Mouse (Mus musculus): ENCODE measurements at regions not wholly inside any gene's neighbourhood (a gene's known extent, or its start where the extent isn't known, plus 50 kb on each side); places are given as distances from the start of the nearest gene placed in this dataset.

DNA sequence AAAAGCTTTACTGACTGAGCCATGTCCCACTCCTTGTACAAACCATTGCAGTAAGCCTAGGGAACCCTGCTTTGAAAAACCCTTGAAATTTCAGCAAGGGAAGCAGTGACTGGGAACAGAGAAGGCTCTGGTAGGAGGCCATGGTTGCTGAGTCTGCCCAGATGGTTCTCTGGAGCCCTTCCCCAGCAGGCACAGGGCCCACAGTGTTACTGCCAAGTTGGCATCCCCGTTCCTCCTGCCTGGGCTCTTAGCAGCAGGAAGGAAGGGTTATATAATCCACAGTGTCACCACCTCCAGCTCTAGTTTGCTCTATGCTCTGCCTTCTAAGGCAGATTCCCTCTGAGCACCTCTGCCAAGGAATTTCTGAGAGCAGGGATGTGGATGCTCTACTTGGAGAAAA is 349.4 kb upstream of the Auts2 start:
- no peak for DNase-seq

DNA sequence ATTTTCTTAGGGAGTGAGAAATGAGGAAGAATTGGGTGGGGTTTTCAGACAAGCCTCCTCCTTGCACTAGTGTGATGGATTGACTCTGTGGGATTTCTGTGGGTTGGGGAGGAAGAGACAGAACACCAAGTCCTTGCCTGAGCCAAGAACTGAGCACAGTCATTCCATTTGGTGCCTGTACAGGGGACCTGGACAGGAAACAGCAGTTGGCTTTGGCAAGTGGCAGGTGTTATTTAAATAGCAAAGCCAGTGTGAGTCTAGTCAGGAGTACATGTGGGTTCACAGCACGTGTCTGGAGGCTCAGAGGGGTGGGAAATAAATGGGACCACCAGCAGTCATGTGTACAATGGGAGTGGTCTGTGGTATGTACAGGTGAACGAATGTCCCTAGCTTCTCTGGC is 341.0 kb upstream of the Auts2 start:
- DNase-seq = no peak

DNA sequence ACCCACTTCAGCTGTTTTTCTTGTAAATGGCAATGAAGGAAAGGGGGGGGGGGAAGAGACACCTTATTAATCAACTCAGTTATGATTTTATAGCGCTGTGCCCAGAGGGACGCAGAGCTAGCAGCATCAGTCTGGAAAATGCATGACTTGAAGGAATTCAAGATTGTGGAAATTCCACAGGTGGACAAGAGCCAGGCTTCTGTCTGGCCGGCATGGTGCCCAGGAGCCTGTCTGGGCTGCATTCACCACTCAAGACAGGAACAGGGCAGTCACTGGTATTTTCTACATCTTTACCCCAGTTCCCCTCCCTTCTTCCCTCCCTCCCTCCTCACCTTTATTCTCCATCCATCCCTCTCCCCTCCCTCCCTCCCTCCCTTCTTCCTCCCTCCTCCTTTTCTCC is 339.1 kb upstream of the Auts2 start:
- DNase-seq = no peak

DNA sequence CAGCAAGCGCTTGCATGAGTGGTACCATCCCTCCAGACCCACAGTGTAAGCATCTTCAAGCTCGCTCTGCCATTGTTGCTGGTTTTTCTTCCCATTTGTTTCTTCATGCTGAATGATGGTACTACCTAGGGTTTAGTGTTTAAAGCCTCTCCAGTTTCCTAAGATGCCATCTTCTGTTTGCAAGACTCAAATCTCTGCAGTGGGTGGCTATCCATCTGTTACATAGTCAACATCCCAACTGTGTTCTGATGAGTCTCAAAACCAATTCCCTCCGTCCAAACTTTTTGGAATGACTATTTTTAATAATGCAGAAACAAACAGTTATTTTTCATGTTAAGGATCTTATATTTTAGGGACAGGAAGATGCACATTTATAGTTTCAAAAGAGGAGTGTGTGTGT is 338.0 kb upstream of the Auts2 start:
- no peak for DNase-seq

GRCm38 (mm10) chr5:132876336-132876840 is 333.2 kb upstream of the Auts2 start:
- DNase-seq = no peak

GRCm38 (mm10) chr5:132858846-132859510 is 315.8 kb upstream of the Auts2 start:
- DNase-seq = no peak

GRCm38 (mm10) chr5:132855619-132856510 is 312.7 kb upstream of the Auts2 start:
- no peak for DNase-seq

DNA sequence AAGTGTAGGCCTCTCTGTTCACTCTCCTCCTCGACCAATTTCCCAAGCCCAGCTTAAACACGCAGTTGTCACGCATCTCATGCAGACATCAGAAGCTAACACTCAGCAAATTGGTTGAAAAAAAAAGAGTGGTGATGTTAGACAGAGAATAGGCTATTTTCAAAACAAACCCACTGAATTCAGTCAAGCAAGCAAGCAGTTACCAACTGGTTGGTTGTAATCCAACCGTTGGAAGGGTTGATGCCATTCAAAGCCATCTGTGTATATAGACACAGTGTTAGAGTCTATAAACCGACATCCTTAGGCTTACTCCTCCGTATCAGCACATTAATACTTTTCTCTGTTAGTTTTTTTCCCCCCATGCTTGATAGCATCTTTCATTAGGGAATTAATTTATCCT is 307.6 kb upstream of the Auts2 start:
- no peak for DNase-seq

- DNase-seq = no peak
Measured at GRCm38 (mm10) chr5:132848086-132848485, 304.9 kb upstream of the Auts2 start.

DNA sequence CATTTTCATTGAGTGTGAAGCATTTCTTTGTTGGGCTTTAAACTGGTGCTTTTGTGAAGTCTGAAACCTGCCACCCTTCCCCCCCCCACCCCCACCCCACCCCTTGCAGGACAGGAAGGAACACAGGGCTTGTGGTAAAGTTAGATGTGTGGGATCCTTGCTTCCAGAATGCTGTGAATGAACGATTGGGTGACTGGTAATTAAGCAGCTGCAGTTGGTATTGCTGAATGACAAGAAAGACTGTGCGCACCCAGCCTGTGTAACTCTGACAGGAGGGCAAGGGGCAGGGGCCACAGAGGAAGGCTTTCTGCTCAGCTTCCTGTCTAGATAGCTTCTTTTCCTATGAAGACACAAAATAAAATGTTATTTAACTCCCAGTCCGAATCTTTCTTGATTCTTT is 300.1 kb upstream of the Auts2 start:
- no peak for DNase-seq

DNA sequence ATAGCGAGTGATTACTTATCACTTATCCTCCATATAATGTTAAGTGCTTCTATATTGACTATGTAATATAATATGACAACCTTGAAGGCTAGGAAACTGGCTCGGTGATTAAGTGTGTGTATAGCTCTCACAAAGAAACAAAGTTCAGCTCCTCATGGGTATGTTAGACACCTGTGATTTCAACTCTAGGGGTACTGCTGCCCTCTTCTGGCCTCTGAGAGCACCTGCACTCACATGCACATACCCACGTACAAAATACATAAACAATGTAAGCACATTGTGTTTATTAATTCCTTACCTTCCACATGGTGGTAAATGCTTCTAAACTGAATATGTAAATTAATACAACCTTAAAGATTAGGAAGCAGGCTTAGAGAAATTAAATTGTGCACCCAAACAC is 298.6 kb upstream of the Auts2 start:
- DNase-seq = no peak

DNA sequence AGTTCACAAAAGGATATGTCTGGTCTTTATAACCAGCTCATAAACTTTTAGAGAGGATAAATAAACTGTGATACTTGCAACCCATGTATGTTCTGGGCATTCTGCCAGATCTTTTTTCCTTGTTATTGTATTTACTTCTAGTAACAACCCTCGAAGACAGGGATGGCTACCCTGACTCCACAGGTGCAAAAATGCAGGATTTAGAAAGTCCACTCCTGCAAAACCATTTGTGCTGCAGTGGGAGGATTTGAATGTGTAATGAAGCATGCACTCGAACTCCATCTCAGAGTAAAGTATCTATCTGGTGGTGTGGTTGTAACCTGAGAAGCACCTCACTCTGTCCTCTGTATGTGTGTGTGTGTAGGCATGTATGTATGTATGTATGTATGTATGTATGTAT is 294.3 kb upstream of the Auts2 start:
- DNase-seq = no peak

- DNase-seq = no peak
Measured at GRCm38 (mm10) chr5:132828993-132829392, 285.8 kb upstream of the Auts2 start.

GRCm38 (mm10) chr5:132827555-132828333 is 284.6 kb upstream of the Auts2 start:
- no peak for DNase-seq

GRCm38 (mm10) chr5:132826009-132826408 is 282.9 kb upstream of the Auts2 start:
- no peak for DNase-seq

GRCm38 (mm10) chr5:132817665-132818064 is 274.5 kb upstream of the Auts2 start:
- no peak for DNase-seq

- DNase-seq = no peak
Measured at GRCm38 (mm10) chr5:132809181-132809580, 266.0 kb upstream of the Auts2 start.

- DNase-seq = no peak
Measured at GRCm38 (mm10) chr5:132796061-132796460, 252.9 kb upstream of the Auts2 start.

GRCm38 (mm10) chr5:132792484-132792883 is 249.3 kb upstream of the Auts2 start:
- no peak for DNase-seq

DNA sequence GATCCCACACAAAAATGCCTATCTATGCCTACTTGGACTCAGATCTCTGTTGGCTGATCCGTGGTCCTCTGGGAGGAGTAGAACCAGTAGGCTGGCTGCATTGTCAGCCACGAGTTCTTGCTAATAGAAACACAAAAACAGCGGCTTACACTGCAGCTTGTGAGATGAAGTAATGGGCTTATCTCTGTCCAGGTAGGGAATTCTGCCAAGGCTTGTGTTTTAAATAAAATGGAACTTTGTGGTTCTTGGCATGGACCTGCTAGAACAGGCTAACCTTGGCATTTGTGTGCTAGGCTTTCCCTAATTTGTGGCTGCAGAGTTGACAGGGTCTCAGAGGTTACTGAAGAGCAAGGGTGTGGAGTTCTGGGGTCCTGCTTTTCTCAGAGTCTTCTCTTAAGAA is 242.1 kb upstream of the Auts2 start:
- no peak for DNase-seq

DNA sequence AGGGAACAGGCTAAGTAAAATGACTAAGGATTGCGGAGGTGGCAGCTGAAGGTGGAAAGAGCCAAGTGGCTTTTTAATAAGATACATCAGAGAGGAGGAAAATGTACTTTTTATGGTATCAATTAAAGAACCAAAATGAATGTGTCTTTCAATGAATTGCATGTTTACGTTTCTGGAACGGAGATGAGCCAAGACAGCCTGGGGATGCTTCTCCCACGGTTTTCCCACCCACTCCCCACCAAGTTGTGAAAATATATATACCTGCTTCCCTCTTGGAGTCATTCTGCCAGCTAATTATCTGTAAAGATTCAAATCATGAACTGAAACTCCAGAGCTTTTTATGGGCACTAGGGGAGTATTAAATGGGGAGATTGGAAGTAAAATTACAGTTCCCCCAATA is 241.6 kb upstream of the Auts2 start:
- DNase-seq = no peak

GRCm38 (mm10) chr5:132774141-132774680 is 231.1 kb upstream of the Auts2 start:
- DNase-seq = no peak

GRCm38 (mm10) chr5:132760396-132760795 is 217.3 kb upstream of the Auts2 start:
- DNase-seq = no peak
